Mouse (Mus musculus) testis, postnatal 10 days (tissue): ENCODE results near the gene Bysl.
"Not testable (repeated sequence)": the region's sequence is repeated elsewhere in the genome, so short reads cannot be mapped to it uniquely, and the experiment has no call there.

Experiments
- DNase-seq: peaks from one replicate; pipeline ENCODE4 v3.0.0; 2021; ENCODE audit warnings: low spot score

Gene Bysl

GRCm38 (mm10) chr17:47618556-47619311 is 7.4 kb upstream of the Bysl start:
- no peak for DNase-seq

GRCm38 (mm10) chr17:47617605-47618307 is 6.5 kb upstream of the Bysl start:
- no peak for DNase-seq

- no peak for DNase-seq
Observed at GRCm38 (mm10) chr17:47616652-47617051, 5.4 kb upstream of the Bysl start.

- DNase-seq = no peak
Observed at GRCm38 (mm10) chr17:47616119-47616518, 4.8 kb upstream of the Bysl start.

- peak; percentile 59 for DNase-seq
Observed at GRCm38 (mm10) chr17:47614018-47614417, 2.7 kb upstream of the Bysl start.

GRCm38 (mm10) chr17:47611661-47611982 is 330 bp upstream of the Bysl start:
- DNase-seq = no peak

- DNase-seq = no peak
Observed at GRCm38 (mm10) chr17:47609182-47609581, 2.1 kb downstream of the Bysl start.

GRCm38 (mm10) chr17:47606220-47606619 is 5.1 kb downstream of the Bysl start:
- no peak for DNase-seq

GRCm38 (mm10) chr17:47602289-47602688 is 9.0 kb downstream of the Bysl start:
- no peak for DNase-seq

- no peak for DNase-seq
Observed at GRCm38 (mm10) chr17:47601389-47601755, 9.9 kb downstream of the Bysl start.

GRCm38 (mm10) chr17:47600601-47601388 is 10.5 kb downstream of the Bysl start:
- DNase-seq = no peak

GRCm38 (mm10) chr17:47599511-47600297 is 11.6 kb downstream of the Bysl start:
- no peak for DNase-seq

GRCm38 (mm10) chr17:47598580-47599304 is 12.6 kb downstream of the Bysl start:
- DNase-seq = not testable (repeated sequence)

- DNase-seq = peak; percentile 55
Observed at GRCm38 (mm10) chr17:47597838-47598579, 13.3 kb downstream of the Bysl start.

GRCm38 (mm10) chr17:47597261-47597660 is 14.0 kb downstream of the Bysl start:
- no peak for DNase-seq

- no peak for DNase-seq
Observed at GRCm38 (mm10) chr17:47596839-47597164, 14.5 kb downstream of the Bysl start.

- DNase-seq = no peak
Observed at GRCm38 (mm10) chr17:47596162-47596838, 15.0 kb downstream of the Bysl start.

GRCm38 (mm10) chr17:47595248-47596161 is 15.8 kb downstream of the Bysl start:
- DNase-seq = peak; percentile 58

GRCm38 (mm10) chr17:47594969-47595247 is 16.4 kb downstream of the Bysl start:
- DNase-seq = no peak
